Mouse (Mus musculus) CH12F3 (cell line): Measurements from ENCODE around the gene Gcgr.

Experiments
- in situ Hi-C: fragments of 300-500 bp; cut with MboI; formaldehyde crosslinking; loops from 2 replicates; pipeline ENCODE4 v1.14.3; 2020; ENCODE audit warnings: low sequenced_read_pairs

The Gcgr gene

DNA sequence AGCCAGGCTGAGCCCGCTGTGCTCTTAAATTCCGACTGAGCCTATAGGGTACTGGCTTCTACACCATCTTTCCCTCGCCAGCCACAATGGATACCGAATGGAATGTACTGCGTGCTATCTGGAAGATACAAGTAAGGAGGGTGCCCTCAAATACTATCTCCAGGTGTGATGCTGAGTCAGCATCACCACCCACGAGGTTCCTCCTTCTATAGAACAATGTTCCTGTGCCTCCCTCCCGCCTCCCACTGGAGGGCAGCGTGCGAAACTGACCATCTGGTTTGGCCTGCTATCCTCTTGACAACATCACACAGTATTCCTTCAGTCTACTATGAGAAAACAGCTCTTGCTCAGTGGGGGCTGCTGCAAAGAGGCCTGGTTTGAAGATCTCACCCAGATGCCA is 34.6 kb downstream of the Gcgr start:
- in situ Hi-C loops: no loop called here

DNA sequence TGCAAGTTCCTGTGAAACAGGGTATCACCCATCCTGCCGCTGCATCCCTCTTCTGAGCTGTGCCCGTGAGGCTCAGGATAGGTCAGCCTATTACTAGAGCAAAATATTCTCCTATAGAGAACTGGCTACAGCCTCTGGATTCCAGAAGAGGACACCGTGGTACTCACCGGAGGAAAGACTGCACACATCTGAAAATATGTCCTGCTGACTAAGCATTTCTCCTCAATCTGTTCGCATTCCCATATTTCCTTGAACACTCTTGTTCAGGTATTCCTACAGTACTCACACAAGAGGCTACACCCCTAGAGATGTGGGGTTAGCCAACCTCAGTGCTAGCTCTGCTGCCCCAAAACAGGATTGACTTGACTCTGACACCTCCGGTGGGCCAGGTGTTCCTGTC is 37.8 kb downstream of the Gcgr start:
- in situ Hi-C loops: no loop called here

DNA sequence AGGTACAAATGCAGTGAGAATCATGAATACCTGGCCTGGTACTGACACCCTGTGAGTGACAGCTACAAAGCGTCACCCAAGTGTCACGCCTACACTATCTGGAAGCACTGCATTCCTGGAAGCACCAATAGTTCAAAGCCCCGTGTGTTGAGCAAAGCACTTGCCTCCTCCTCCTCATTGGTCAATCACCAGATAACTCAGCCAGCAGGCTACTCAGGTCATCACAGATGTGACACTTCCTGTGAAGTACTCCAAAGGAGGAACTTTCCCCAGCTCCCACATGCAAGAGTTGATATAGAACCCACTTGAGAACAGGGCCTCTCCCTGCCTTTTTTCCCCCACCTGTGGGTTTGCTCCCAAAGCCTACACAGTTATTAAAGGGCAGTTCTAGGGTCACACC is 40.6 kb downstream of the Gcgr start:
- in situ Hi-C loops: no loop called here

DNA sequence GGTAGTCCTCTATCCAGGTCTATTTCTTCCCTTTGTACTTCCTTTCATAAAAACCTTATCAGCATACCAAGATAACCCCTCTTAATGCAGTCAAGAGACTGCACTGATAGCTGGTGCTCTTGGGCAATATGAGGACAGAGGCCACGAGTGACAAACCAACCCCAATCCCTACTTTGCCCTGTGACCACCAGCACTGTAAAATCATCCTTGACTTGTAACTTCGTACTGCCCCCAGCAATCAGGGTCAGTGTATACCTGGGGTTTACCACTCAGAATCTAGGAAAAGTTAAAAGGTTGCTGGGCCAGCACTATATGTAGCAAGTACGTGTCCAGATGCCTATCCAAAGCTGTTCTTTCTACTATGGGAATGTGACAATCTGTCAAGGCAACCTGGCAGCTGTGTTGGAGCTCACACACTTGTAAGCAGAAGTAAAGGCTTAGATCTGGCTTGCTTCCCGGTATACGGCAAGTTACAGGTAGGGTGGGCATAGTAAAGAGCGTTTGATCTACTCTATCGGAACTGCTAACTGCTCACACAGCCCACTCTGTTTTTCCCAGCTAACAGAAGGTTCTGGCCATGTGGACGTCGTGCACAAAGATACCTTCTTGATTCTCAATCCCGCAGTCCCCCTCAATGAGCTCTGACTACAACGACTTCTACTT is 41.4 kb downstream of the Gcgr start:
- in situ Hi-C loops: no loop called here

DNA sequence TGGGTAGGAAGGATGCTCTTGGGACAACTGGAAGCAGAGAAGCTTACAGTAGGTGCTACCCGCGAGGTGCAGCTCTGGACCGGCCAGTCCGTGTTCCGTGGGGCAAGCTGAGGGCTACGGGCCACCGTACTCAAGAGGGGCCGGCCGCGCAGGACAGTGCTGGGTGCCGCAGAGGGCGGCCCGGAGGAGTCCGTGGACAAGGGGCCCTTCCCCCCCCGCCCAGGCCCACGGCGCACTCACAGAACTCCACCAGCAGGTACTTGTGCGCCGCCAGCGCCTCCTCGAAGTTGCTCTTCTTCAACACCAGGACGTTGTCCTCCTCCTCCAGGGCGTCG is 41.9 kb downstream of the Gcgr start:
- in situ Hi-C loops: no loop called here

DNA sequence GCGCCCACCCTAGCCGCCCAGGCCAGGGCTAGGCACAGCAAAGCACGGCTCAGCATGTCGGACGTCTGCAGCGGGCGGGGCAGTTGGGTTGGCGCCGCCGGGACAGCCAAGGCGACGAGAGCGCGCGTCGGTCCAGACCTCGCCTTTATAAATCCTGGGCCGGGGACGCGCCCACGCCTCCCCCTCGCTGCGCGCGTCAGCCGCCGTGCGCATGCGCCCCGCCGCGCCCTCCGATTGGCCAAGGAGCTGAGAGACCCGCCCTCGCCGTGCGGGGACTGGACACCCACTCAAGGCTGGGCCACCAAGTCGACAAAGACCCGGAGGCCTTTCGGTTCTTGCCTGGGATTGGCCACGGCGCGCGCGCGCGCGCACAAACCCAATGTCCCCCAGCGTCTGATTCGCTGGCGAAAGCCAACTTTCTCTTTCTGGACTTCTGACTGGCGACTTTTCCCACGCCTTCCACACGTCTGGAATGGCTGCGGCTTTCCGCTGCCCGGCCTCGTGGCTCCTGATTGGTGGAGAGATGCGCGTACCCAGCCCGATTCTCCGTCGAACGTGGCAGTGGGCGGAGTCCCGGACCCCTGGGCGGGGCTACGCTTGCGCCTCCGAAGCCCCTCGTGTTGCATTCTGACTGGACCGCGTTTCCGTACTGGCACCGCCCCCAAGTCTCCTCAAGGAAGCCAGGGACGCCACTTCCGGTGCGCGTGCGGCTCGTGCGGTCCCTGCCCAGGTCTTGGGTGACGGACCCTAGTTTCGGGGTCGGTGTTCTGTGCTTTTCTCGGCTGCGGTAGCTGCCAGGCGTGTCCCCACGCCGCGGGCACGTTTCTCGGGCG is 42.5 kb downstream of the Gcgr start, which contains the start of gene P4hb:
Gene P4hb, minus strand, starts transcription at position 502 of the 833 bp plus-strand sequence.
- in situ Hi-C loops: no loop called here

DNA sequence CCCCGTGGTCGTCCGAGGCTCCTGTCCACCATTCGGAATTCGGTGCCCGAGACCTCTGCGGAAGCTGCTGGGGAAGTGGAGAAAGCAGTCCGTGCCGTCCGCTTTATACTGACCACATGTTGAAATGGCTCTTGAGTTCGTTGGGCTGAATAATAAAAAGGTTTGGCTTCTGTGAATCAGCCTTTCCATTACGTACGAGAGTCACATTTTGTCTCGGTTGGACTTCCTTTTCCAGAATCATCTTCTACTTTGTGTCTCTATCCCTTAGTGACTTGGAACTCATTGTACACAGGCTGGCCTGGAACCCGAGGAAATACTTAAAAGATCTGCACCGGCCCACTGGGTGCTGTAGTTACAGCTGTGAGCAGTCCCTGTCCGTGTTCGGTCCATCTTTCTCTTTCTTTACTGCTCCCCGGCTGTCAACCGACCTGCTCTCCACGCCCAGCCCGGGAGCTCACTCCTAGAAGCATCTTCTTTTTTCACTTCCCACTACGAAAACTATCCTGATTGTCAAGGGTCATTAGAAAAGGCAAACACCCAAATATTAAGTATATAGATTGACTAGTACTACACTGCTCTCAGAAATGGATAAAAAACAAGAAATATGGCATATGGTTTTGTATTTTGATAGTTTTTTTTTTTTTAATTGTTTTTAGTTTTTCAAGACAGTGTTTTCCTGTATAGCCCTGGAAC is 43.2 kb downstream of the Gcgr start:
- in situ Hi-C loops: no loop called here

DNA sequence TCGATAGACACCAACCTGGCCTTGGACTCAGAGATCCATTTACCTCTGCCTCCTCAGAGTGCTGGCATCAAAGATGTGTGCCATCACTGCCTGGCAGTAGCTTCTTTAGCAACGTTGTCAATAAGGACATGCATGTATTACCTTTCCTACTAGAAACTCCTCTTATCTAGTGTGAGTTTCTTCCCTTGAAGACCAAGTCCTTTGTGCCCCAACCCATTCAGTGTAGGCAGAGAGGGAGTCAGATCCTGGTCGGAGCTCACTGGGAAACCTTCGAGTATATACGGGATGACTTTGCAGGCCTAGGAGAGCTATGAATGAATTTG is 43.7 kb downstream of the Gcgr start:
- in situ Hi-C loops: no loop called here

DNA sequence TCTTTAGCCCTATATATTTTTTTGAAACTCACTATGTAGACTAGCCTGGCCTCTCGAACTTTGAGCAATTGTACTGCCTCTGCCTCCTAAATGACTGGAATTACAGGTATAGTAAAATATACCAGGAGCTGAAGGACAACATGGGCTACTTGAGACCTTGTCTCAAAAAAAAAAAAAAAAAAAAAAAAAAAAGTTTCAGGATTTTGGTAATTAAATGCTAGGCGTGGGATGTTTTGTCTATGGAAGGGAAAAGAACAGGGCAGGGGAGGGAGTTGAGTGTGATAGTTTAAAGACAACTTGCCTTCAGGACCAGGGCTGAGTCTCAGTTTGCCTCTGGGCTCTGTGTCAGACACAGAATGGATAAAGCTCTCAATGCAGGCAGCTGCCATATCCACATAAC is 44.5 kb downstream of the Gcgr start:
- in situ Hi-C loops: no loop called here

DNA sequence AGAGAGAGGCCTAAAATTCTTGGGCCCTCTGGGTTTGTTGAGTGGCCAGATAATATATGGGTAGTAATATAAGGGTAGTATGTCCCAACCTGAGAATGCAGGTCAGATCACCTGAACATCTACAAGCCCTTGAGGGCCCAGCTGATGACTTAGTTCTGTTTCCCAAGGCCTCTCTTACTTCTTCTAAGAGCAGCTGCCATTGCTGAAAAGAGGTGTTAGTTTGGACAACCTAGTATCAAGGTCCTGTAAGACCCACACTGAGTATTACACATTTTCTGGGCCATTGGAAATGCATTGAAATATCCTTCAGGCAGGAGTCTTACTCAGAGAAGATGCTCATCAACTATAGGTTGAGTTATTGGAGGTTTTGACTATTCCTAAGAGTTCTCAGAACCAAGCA is 45.4 kb downstream of the Gcgr start:
- in situ Hi-C loops: no loop called here

DNA sequence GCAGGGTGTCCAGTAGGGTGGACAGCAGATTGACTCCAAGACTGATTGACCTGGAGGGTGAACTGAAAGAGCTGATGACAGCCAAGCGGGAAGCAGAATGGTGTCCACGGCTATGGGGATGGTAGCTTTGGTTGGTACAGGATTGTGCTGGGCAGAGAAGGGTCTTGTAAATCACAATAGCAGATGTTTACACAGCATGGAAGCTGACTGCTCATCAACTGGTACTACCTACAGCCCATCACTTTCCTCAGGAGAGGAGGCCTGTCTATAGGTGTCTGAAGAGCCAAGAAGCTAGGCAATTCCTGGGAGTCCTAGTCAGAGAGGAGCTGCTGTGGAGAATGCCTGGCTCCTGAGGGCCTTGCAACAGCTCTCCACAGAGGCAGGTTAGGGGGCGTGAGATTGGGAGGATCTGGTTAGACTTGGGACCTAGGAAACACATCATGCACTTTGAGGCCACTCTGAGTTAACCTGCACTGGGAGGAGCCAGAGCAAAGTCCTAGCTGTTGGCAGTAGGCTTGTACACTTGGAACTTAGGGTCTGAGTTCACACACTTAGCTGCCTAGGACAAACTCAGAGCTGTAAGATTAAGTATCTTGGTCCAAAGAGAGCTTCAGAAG is 46.0 kb downstream of the Gcgr start:
- in situ Hi-C loops: no loop called here

DNA sequence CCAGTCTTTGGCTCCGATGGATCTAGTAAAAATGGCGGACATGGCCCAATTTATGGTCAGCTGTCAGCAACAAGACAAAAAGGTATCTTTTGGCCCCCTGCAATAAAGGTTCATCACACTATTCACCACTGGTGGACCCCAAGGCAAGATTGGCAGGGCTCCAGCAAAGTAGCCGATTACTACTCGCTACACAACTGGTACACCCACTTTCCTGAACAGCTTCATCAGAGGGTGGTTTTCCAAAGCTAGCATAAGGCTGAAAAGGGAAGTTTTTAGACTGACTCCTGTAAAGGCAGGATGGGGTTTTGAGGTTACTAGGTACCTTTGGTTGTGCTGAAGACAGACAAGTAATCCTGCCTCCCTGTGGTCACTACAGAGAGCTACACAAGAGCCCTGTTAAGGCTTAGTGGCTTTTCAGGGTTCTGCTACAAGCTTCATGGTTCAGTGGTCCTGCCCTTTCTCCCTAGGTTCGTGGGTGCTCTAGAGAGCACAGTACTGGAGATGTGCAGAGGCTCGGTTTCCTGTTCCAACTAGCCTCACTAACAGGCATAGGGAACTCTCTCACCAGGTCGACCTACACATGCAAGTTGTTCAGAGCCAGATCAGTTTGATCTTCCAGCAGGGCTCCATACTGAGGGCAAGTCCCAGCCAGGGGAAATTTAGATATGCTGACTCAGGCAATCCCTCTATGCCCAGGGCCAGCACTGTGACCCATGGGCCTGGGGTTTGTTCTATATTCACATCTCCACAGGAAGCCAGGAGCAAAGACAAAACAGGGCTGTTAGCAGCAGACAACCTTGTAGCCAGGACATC is 46.9 kb downstream of the Gcgr start:
- in situ Hi-C loops: no loop called here

DNA sequence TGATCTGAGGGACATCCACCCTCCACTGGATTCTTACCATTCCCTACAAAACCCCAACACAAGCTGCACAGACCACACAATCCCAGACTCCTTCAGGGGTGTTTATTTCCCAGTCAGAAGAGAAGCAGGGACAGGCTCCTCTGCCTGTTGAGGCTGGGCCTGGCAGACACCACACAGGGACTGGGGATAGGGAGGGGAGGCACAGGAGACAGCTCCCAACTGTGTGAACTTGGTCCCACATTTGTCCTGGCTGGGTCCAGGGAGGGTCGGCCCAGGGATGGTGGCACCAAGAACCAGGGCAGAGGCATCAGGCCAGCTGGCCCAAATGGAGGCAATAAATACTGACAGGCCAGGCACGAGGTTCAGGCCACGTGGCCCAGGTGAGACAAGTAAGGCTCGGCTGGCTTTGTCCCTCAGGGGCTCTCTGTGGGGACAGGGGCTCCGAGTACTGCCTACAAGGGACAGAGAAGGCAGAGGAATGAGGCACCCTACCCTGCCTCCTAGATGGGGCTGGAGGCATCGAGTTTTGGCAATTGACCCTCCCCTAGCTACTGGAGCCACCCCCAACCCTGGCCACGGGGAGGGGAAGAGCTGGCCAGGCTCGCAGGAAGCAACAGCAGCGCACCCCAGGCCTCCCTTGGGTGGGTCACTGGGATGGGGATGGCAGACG is 47.7 kb downstream of the Gcgr start:
- in situ Hi-C loops: no loop called here

DNA sequence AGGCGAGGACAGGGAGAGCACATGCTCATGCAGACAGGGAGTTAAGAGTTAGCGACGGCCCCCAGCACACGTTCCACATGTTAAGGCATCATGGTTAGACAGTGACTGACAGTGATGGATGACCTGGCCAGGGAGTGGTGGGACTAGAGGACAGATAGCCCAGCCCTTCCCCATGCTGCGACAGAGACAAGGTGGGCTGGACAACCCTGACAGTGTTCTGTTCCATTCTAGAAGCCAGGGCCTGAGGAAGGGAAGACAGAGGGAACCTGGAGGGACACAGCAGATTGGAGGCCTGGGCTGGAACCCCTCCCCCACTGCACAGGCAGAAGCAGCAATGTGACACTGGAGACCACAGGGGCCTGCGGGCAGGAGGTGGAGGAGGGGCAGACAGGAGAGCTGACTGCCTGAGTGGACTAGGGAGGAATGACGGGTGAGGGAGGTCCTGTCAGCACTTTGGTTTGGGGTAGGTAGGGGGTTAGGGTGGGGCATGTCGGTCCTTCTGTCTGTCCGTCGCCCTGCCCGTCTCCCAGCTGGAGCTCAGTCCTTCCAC is 48.3 kb downstream of the Gcgr start:
- in situ Hi-C loops: no loop called here

DNA sequence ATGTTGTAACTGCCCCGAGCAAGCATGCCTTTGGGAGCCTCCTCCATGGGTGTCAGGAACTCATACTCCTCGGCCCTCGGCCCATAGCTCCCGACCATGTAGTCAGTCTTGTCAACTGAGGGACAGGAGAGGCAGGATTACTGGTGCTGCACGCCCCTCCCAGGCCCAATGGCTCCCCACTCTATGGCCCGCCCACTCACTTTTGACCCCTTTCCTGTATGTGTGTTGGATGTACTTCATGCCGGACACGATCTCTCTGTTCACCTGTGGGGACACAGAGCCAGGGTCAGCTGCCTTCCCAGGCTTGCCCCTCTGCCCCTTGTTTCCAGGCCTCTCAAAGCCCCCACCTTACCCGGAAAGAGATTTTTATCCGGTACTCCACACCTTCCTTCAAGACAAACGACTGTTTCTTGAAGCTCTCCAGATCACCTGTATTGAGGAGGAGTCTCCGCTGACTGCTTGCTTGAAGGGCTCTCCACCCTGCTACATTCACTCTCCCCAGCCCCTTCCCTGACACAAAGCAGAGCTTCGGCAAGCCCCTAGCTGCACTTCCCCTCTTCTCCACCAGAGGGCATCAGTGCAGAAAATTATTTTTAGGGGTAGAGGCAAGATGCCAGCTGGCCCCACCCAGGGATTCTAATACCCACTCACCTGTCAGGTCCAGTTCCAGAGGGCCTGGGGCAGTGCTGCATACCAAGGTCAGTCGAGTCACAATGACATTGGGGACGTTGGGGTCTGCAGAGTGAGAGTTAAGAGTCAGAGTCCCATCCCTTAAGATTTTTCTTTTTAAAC is 49.0 kb downstream of the Gcgr start:
- in situ Hi-C loops: no loop called here

DNA sequence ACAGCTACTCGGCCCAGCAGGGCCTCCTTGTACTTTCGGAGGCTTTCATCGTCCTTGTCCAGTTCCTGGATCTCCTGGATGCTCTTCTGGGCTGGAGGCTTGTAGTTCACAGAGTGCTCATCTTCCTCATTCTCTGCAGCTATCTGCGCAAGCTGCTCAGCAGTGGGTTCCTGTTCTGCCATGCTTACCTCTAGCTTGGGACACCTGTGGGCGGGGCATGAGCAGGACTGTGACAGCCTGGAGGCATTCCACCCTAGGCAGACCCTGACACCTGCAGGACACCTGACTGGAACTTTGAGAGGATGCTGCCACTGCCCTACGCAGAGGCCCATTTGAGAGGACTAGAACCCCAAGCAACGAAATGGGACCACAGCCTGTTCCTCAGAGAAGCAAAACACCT is 49.7 kb downstream of the Gcgr start:
- in situ Hi-C loops: no loop called here

DNA sequence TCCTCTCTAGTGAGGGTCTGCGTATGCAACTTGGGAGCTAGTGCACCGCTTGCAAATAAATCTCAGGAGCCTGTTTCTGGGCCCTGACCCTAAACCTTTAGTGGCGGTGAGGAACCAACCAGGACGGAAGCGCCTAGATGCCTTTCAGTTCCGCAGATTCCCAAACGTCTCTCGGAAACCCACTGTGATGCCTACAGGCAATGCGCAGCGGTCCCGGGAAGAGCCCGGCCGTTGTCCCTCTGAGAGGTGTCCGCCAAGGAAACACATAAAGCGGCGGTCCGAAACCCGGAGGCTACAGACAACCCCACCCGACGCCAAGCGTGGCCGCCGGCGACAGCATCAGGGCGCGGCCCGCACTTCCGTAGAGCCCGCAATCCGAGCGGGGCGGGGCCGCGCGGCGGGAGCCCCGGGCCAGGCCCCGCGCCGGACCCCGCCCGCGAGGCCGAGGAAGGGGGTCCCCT is 50.4 kb downstream of the Gcgr start:
- in situ Hi-C loops: no loop called here

DNA sequence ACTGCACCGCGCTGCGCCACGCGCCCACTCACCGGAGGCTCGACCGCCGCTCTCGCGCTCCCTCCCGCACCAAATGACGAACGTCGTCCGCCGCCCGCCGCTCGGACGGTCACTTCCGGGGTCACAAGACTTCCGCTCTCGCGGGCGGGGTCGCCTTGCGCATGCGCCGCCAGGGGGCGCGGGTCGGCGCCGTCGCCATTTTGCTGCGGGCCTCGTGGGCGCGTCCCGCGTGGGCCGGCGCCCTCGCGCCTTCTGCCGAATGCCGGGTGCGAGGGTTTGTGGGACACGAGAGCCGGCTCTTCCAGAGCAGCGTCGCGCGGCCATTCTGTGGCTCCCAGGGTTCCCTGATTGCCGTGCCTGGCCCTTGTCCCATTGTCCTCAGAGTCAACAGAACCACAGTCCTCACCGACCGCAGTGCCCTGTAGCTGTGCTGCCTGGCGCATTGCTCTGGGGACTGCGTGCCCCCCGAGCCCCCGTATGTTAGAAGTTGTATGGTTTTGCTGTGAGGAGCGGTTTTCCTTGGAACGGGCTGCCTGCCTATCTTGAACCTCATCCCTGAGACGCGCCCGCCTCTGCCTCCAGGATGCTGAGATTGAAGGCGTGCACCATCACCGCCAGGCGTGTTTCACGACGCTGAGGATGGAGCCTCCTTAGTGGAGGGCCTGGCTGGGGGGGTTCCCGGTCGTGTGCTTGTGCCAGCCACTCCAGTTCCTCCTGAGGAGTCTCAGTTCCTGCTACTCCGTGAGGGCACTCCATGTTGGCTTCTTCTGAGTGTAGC is 51.2 kb downstream of the Gcgr start, which contains the start of gene Arhgdia:
Gene Arhgdia, minus strand, starts transcription at position 135 of the 778 bp plus-strand sequence.
- in situ Hi-C loops: no loop called here
